Mouse (Mus musculus) heart, adult 18-20 months (tissue): ENCODE measurements around the gene Alkbh3. TPM values are rescaled to one million over a fixed set of nuclear protein-coding genes. Genes with fewer than 3 reads are reported as not detected.
A peak's percentile ranks its signal among the peaks of the same experiment; 100 is the strongest.

Experiments used
- DNase-seq, 2 experiments: peaks; one replicate each; pipeline ENCODE4 v3.0.0; 2021 to 2022; ENCODE audit warnings: mixed read lengths in 1 of 2
- long read RNA-seq, 2 experiments: library from polyadenylated mRNA; stranded (forward); transcript quantifications; one replicate each; pipeline ENCODE4 v2.0.0; 2021
- total RNA-seq, 2 experiments: library from RNA; stranded (reverse); gene quantifications; 2 replicates each; pipeline ENCODE4 v1.2.3; 2021

Alkbh3 gene
- 10 to 100 TPM; 55.2 to 55.4 TPM for total RNA-seq
- long read RNA-seq, experiment 1, transcript Alkbh3-201 (10 exons, 1,228 nt), result major isoform, 25 of 64 reads
- long read RNA-seq, experiment 1, partial matches to known transcripts, result 5 of 64 reads
- long read RNA-seq, experiment 1, other reads (novel, unspliced or antisense), result 32 of 64 reads
- long read RNA-seq, experiment 2, transcript Alkbh3-201 (10 exons, 1,228 nt), result major isoform, 6 of 27 reads
- long read RNA-seq, experiment 2, partial matches to known transcripts, result 7 of 27 reads
- long read RNA-seq, experiment 2, other reads (novel, unspliced or antisense), result 14 of 27 reads

DNA sequence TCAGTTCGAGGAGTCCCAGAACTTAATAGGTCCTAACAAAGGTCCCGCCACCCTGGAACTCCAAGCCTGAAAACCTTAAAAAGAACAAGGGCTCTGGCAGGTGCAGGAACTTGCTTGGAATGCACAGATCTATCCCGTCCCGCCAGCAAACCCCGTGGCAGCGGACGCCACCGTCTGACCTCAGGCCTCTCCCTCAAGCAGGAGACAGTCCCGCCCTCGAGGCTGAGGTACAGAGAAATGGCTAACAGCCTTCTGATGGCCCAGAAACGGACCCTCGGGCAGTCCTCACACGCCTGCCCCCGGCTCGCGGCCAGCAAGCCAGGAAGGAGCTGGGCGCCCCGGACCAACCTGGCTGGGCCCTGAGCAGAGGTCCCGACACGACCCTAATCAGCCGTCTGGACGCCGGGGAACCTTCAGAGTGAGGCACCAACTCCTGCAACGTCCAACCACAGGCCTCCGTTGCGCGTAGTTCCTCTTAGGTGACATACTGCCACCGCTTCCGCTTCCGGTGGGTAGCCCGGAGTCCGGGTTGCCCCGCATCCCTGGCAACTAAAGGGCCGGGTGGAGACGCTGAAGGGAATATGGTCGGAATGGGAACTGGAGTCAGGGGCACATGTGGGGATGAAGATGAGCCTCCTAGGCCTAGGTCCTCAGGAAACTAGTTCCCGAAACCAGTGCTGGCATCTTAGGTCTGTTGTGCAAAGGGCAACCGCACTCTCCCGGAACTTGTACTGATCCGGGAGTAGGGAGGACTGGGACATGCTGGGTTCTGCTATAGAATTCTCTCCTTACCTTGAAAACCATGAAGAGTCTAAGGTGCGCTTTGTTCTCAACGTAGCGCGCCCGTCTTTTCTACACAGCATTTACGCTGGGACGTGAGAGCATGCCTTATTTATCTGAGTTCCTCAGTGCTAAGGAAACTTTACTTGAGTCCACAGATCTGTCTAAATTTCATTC is at the start of gene Alkbh3:
Gene Alkbh3, minus strand, starts transcription at position 473 of the 957 bp plus-strand sequence.
- DNase-seq, result peak; percentile 92 to 97

DNA sequence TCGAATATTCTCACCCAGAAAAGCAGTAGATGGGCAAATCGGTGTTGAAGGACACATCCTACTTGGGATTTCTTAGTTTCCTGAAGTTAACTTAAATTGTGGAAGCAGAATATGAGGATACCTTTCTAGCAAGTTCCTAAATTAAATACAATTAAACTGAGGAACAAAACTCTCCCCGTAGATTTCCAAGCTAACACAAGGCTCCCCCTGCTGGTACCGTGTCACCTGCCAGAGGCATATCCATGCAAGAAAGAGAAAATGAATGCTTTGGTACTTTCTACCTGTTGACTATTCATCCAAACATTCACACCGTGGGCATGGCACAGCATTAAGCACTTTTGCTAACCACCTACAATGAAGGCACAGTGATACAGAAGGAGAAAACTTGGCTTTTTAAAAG is 48.9 kb upstream of the Alkbh3 start:
- peak in 1 of 2 experiments; percentile 49 for DNase-seq

- peak; percentile 35 to 54 for DNase-seq
Measured at GRCm38 (mm10) chr2:94054813-94055212, 44.2 kb upstream of the Alkbh3 start.

DNA sequence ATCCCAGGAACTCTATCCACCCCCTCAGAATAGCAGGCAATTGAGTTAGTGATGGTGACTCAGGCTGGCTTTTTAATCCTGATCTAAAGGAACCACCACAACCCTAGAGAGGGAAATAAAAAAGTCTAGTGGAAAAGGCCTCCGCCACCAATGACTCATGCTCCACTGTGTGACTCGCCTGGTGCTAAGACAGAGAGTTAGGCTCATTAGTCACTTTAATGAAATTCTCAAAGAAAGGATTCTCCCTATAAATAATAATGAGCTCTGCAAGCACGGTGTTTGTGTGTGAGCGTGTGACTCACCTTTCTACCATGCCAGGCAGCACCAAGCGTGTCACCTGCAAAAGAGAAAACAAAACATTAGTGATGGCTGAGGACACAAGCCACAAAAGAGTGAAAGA is 41.3 kb upstream of the Alkbh3 start:
- DNase-seq, result no peak

DNA sequence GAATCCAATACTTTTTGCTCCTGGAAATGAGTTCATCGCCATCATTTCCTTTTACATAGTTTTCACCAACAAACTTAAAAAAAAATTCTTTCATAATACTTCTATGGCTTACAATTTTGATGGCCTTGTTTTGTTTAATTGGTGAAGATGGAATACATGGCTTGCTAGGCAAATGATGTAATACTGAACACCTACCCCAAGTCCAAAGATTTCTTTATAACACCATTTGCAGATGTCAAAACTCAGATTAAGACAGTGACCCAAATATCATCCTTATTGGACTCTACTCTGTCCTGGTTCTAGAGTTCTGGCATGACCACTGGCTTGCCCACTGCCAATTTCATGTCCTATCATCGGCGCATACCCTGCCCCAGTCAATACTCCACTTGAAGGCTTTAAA is 40.3 kb upstream of the Alkbh3 start:
- no peak for DNase-seq

DNA sequence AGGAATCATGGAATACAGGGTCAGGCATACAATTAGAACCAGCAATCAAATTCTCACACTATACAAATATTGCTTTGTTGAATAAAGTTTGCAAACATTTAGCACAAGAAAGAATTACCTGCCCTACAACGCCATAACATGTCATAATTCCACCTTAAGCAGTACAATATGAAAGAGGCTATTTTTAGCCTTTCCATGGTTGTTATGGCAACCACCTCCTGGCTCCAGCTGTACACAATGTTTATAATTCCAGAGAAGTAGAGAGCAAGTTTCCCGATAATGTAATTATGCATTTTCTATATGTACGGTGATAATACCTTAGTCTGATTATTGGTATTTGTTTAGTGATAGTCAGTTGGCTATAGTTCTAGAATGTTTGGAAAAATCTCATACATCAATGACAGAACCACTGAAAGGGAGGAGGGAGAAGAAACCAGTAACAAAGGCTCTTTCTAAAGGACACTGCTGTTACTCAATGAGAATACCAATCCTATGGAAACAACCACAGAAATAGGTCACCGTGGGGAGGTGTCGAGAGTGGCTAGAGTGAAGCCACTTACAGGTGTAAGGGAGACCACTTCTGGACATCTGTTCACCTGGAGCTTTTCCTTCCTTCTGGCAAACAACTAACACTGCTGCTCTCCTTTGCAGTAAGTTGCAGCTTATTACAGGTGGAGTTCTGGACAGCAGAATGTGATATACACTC is 39.0 kb upstream of the Alkbh3 start:
- no peak for DNase-seq

DNA sequence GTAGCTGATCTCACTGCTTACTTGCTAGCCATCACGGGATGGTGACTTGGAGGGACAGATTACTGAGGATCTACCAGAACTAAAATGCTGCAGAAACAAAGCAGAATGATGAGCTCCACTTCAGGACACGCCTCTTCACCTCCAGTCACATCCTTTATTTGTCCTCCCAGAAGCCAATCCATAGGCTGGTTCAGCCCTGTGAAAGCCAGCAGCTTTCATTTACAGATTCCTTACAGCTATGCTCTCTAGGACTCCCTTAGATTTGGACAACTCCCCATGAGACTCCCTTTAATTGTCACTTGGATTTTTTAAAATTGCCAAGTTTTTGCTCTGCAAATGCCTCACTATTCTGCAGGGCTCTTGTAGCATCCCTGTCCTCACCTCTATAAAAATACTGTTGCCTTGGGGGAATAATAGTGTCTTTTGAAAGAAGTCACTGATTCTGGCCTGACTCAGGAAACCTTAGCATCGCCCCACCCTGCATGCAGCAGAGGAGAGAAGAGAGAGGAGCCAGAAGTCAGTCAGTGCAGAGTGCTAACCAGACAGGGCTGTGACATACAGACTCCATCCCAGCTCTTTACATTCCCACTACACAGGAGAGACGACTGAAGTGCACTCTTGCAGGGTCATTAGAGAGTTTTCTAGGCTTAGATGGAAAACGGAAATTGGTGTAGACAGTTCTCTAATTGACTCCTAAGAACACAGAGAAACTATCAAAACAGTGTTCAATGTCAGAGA is 38.3 kb upstream of the Alkbh3 start:
- no peak for DNase-seq

GRCm38 (mm10) chr2:94048271-94048670 is 37.7 kb upstream of the Alkbh3 start:
- no peak for DNase-seq

- DNase-seq, result peak; percentile 13 to 22
Measured at GRCm38 (mm10) chr2:94045411-94046090, 34.9 kb upstream of the Alkbh3 start.

GRCm38 (mm10) chr2:94044174-94044573 is 33.6 kb upstream of the Alkbh3 start:
- DNase-seq, result peak in 1 of 2 experiments; percentile 6

DNA sequence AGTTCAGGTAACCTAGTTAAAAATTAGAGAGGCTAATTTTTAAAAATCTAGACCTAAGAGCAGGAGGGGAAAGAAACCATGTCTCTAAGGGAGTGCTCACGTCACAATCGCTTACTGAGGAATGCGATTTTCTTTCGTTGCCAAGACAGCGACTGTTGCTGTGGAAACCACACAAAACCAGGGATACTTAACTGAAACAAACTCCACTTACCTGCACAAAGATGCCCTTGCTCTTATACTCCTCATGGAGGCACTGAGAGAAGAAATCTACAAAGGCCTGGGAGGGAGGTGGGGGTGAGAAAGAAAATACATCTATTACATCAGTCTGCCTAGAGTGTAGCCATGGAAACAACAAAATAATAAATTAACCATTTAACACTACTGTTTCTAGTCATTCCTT is 33.1 kb upstream of the Alkbh3 start:
- peak in 1 of 2 experiments; percentile 14 for DNase-seq

DNA sequence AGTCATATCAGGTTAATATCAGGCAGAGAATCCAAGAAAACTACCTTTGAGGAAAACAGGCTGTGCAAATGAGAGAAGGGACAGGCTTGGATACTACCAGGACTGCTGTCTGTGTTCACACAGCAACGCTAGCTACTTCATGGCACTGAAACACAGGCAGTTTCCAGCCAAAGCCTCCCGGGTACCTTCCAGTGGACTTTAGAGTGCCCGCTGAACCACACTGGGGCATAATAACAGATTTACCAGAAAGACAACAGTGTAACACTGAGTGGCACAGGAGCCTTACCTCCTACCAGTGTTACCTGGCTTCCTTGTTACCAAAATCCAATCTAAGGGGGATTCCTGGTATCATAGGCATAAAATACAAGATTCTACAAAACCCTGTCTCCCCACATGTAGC is 31.9 kb upstream of the Alkbh3 start:
- no peak for DNase-seq

- DNase-seq, result no peak
Measured at GRCm38 (mm10) chr2:94040391-94041125, 30.0 kb upstream of the Alkbh3 start.

DNA sequence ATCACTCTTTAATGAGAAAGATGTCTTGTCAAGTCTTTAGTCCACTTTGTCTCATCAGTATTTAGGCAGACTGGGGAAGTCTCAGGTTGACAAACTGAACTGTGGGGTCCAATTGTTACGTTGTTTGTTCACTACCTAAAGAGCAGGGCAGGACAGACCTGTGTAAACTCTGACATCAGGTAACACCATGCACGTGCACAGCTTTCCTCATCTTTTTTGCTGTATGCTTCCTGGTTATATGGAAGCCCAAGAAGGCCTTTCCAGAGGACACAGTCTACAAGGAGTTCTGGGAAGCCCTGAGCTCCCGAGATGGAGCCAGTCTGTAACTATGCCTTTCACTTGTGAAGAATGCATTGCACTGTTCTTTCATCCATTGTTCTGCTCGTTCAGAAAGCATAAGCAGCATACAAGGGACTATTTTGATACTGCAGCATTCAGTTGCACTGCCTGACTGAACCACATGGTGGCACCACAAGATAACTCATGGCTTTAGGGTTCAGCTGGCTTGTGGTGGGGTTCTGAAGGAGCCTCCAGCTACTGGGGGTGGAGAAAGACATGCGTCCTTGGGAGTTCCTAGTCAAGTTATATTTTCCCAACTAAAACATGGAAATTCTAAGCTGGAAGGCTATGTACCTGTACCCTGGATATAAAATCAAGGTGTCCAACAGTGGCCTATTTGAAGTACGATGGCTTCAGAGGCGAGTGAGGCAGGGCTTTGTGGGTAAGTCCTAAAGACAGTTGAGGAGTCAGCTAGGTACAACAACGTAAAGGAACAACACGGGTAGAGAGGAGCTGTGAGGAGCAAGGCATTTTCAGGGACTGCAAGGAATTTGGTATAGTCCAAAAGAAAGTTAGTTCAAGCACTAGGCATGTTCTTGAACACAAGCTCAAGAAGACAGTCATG is 25.1 kb upstream of the Alkbh3 start:
- DNase-seq, result peak; percentile 41 to 86

- no peak for DNase-seq
Measured at GRCm38 (mm10) chr2:94030602-94031001, 20.0 kb upstream of the Alkbh3 start.

GRCm38 (mm10) chr2:94024637-94025036 is 14.0 kb upstream of the Alkbh3 start:
- no peak for DNase-seq

GRCm38 (mm10) chr2:94002331-94002730 is 8.3 kb downstream of the Alkbh3 start:
- peak; percentile 72 to 95 for DNase-seq

GRCm38 (mm10) chr2:94001918-94002317 is 8.7 kb downstream of the Alkbh3 start:
- DNase-seq, result no peak

GRCm38 (mm10) chr2:94001411-94001810 is 9.2 kb downstream of the Alkbh3 start:
- DNase-seq, result no peak
